Mouse (Mus musculus) olfactory bulb, adult 2 months (tissue): ENCODE results near the gene Pick1.

ENCODE experiments used
- CTCF ChIP-seq: fragments of 200-500 bp; IDR thresholded peaks from 2 replicates; pipeline ENCODE4 v1.5.1; 2012; ENCODE audit warnings: low read depth, mild to moderate bottlenecking, low read length, moderate library complexity; ENCODE audit not compliant: insufficient read depth
- POLR2A ChIP-seq: fragments of 200-500 bp; IDR thresholded peaks from 2 replicates; pipeline ENCODE4 v1.6.1; 2012; ENCODE audit warnings: mild to moderate bottlenecking, low read depth, low read length, moderate library complexity; ENCODE audit not compliant: insufficient read depth

DNA sequence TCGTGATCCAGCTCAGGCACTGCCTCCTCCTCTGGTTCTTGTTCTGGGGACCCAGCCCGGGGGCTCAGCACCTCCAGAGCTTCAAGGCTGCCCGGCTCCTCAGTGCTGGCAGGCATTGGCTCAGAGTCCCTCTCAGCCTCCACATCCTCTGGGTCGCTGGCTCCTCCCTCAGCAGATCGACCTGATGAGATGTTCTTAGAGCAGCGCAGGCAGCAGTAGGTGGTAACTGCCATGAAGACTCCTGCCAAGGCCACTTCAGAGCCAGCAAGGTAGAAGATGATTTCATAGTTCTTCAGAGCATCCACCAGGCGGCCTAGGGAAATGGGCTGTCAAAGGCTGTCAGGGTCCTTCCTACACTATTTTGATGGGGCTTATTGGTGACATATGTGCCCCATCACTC, 22.2 kb downstream of the Pick1 start:
- no peak for TF ChIP-seq POLR2A
- TF ChIP-seq CTCF = no peak
